Mouse (Mus musculus) limb, embryonic 15.5 days (tissue): ENCODE data around the gene Sh2d5. TPM values are rescaled to one million over a fixed set of nuclear protein-coding genes. Genes with fewer than 3 reads are reported as not detected.
A peak's percentile ranks its signal among the peaks of the same experiment; 100 is the strongest.

Experiments used
- ATAC-seq: fragments of 200-750 bp; cut with Nextera tagmentation; 2 replicates; pipeline ENCODE4 v1.8.0; 2017; ENCODE audit warnings: low read depth, moderate TSS enrichment; ENCODE audit not compliant: insufficient number of reproducible peaks, low FRiP score, low TSS enrichment
- H3K27ac ChIP-seq: fragments of 300-500 bp; sonication (generic); 2 replicates; pipeline ENCODE4 v1.5.1; 2015; ENCODE audit warnings: moderate library complexity, mild to moderate bottlenecking, inconsistent platforms
- H3K27me3 ChIP-seq: fragments of 300-500 bp; sonication (generic); 2 replicates; pipeline ENCODE4 v1.6.1; 2015; ENCODE audit warnings: inconsistent platforms
- H3K36me3 ChIP-seq: fragments of 300-500 bp; sonication (generic); 2 replicates; pipeline ENCODE4 v1.6.1; 2015; ENCODE audit warnings: inconsistent platforms
- H3K4me1 ChIP-seq: fragments of 300-500 bp; sonication (generic); 2 replicates; pipeline ENCODE4 v1.6.1; 2015; ENCODE audit warnings: inconsistent platforms
- H3K4me2 ChIP-seq: fragments of 300-500 bp; sonication (generic); 2 replicates; pipeline ENCODE4 v1.6.1; 2015; ENCODE audit warnings: mild to moderate bottlenecking, inconsistent platforms
- H3K4me3 ChIP-seq: fragments of 300-500 bp; sonication (generic); 2 replicates; pipeline ENCODE4 v1.5.1; 2015; ENCODE audit warnings: mild to moderate bottlenecking, inconsistent platforms
- H3K9ac ChIP-seq: fragments of 300-500 bp; sonication (generic); 2 replicates; pipeline ENCODE4 v1.6.1; 2015; ENCODE audit warnings: inconsistent platforms
- H3K9me3 ChIP-seq: fragments of 300-500 bp; sonication (generic); 2 replicates; pipeline ENCODE4 v1.6.1; 2016; ENCODE audit warnings: inconsistent platforms
- WGBS: fragments of 180-500 bp; shearing (Covaris S2); methylation state at CpG from one replicate; pipeline ENCODE4 v1.1.7; 2015; 5-methylcytosine and 5-hydroxymethylcytosine counted together
- polyA plus RNA-seq: library from polyadenylated mRNA; unstranded; fragments of >200 nt; fragmentation: Nextera tagmentation; extraction: Ambion mirVana; gene quantifications from 2 replicates; pipeline ENCODE4 v1.2.1, GENCODE M21; 2015

Gene Sh2d5
- polyA plus RNA-seq: 0.27 and 0.40 TPM in 2 replicates

- Histone ChIP-seq H3K9me3 (no peaks in the 10 kb centered on the region), H3K36me3 (peaks cover 24% of the 10 kb centered on the region), H3K4me2 (peak within 1 kb of the TSS; percentile 99), H3K9ac (peak within 1 kb of the TSS; percentile 14; the same call in 1 of the 2 replicates), H3K27ac (no peak within 1 kb of the TSS), H3K4me1 (peaks cover 33% of the 10 kb centered on the region), H3K27me3 (peaks cover 48% of the 10 kb centered on the region), H3K4me3 (peak within 1 kb of the TSS; percentile 48)
- WGBS: under 1% methylated on average over 66 of the region's 74 CpGs
- ATAC-seq: peak; percentile 64
Measured at GRCm38 (mm10) chr4:138250088-138250960, at the start of gene Sh2d5, which contains the start of gene Kif17. Gene Sh2d5, plus strand, starts transcription at chr4:138250403. Gene Kif17, plus strand, starts transcription at chr4:138250435.

GRCm38 (mm10) chr4:138200769-138201168 lies 49.4 kb upstream of the Sh2d5 start:
- 77% methylated on average over 3 of the region's 3 CpGs for WGBS
- Histone ChIP-seq H3K27ac (no peak overlapping the region), H3K9ac (no peak overlapping the region), H3K27me3 (no peaks in the 10 kb centered on the region), H3K4me2 (no peak overlapping the region), H3K4me3 (no peak overlapping the region), H3K36me3 (peaks cover 90% of the 10 kb centered on the region), H3K4me1 (no peaks in the 10 kb centered on the region), H3K9me3 (no peaks in the 10 kb centered on the region)
- no peak for ATAC-seq

GRCm38 (mm10) chr4:138201696-138202095 lies 48.5 kb upstream of the Sh2d5 start:
- 41% methylated on average over 9 of the region's 9 CpGs for WGBS
- H3K27ac ChIP-seq: no peak overlapping the region
- ATAC-seq: no peak

GRCm38 (mm10) chr4:138210116-138210515 lies 40.1 kb upstream of the Sh2d5 start:
- no peaks in the 10 kb centered on the region for H3K4me1 ChIP-seq
- H3K4me2 ChIP-seq: no peak overlapping the region
- H3K27me3 ChIP-seq: no peaks in the 10 kb centered on the region
- no peaks in the 10 kb centered on the region for H3K9me3 ChIP-seq
- H3K4me3 ChIP-seq: no peak overlapping the region
- H3K9ac ChIP-seq: no peak overlapping the region
- H3K36me3 ChIP-seq: peaks cover 42% of the 10 kb centered on the region
- no peak for ATAC-seq
- 92% methylated on average over 5 of the region's 5 CpGs for WGBS
- no peak overlapping the region for H3K27ac ChIP-seq

More at GRCm38 (mm10) chr4:138201696-138202095, 48.5 kb upstream of the Sh2d5 start:
- Histone ChIP-seq H3K9ac (no peak overlapping the region), H3K4me2 (no peak overlapping the region), H3K4me3 (no peak overlapping the region), H3K36me3 (peaks cover 88% of the 10 kb centered on the region), H3K27me3 (no peaks in the 10 kb centered on the region), H3K4me1 (no peaks in the 10 kb centered on the region), H3K9me3 (no peaks in the 10 kb centered on the region)

- Histone ChIP-seq H3K9ac (no peak overlapping the region), H3K27me3 (no peaks in the 10 kb centered on the region), H3K4me3 (no peak overlapping the region), H3K27ac (no peak overlapping the region), H3K36me3 (peaks cover 14% of the 10 kb centered on the region), H3K4me2 (no peak overlapping the region), H3K4me1 (peaks cover 17% of the 10 kb centered on the region), H3K9me3 (no peaks in the 10 kb centered on the region)
- 83% methylated on average over 3 of the region's 3 CpGs for WGBS
- ATAC-seq: no peak
Measured at GRCm38 (mm10) chr4:138213861-138214260, 36.3 kb upstream of the Sh2d5 start.

GRCm38 (mm10) chr4:138215671-138216199 lies 34.5 kb upstream of the Sh2d5 start:
- Histone ChIP-seq H3K4me3 (peak overlapping the region; percentile 85), H3K27ac (peak overlapping the region; percentile 99), H3K9me3 (no peaks in the 10 kb centered on the region), H3K4me2 (peak overlapping the region; percentile 55), H3K36me3 (peaks cover 3% of the 10 kb centered on the region; the same call in 1 of the 2 replicates), H3K9ac (peak overlapping the region; percentile 96), H3K27me3 (no peaks in the 10 kb centered on the region), H3K4me1 (peaks cover 25% of the 10 kb centered on the region)
- ATAC-seq: no peak
- 44% methylated on average over 13 of the region's 13 CpGs for WGBS

GRCm38 (mm10) chr4:138216200-138216890 lies 33.9 kb upstream of the Sh2d5 start, which contains the start of gene Hp1bp3:
Gene Hp1bp3, plus strand, starts transcription at chr4:138216296.
- H3K9ac ChIP-seq: peak within 1 kb of the TSS; percentile 98
- peak within 1 kb of the TSS; percentile 99 for H3K27ac ChIP-seq
- peaks cover 3% of the 10 kb centered on the region; the same call in 1 of the 2 replicates for H3K36me3 ChIP-seq
- H3K4me3 ChIP-seq: peak within 1 kb of the TSS; percentile 85
- WGBS: under 1% methylated on average over 68 of the region's 84 CpGs
- no peaks in the 10 kb centered on the region for H3K27me3 ChIP-seq
- H3K9me3 ChIP-seq: no peaks in the 10 kb centered on the region
- peak within 1 kb of the TSS; percentile 58 for H3K4me2 ChIP-seq
- peak; percentile 67 for ATAC-seq
- H3K4me1 ChIP-seq: peaks cover 26% of the 10 kb centered on the region

GRCm38 (mm10) chr4:138216891-138217392 lies 33.3 kb upstream of the Sh2d5 start:
- peak overlapping the region; percentile 85 for H3K4me3 ChIP-seq
- peaks cover 4% of the 10 kb centered on the region for H3K36me3 ChIP-seq
- no peaks in the 10 kb centered on the region for H3K27me3 ChIP-seq
- peak overlapping the region; percentile 99 for H3K27ac ChIP-seq
- under 1% methylated on average over 50 of the region's 68 CpGs for WGBS
- H3K4me1 ChIP-seq: peaks cover 26% of the 10 kb centered on the region
- H3K9me3 ChIP-seq: no peaks in the 10 kb centered on the region
- peak; percentile 97 for ATAC-seq
- peak overlapping the region; percentile 98 for H3K9ac ChIP-seq
- H3K4me2 ChIP-seq: peak overlapping the region; percentile 58

- Histone ChIP-seq H3K4me3 (peak overlapping the region; percentile 85), H3K4me1 (peaks cover 26% of the 10 kb centered on the region), H3K4me2 (peak overlapping the region; percentile 58), H3K27ac (peak overlapping the region; percentile 86), H3K36me3 (peaks cover 9% of the 10 kb centered on the region), H3K9ac (peak overlapping the region; percentile 98), H3K9me3 (no peaks in the 10 kb centered on the region), H3K27me3 (no peaks in the 10 kb centered on the region)
- WGBS: under 1% methylated on average over 35 of the region's 36 CpGs
- no peak for ATAC-seq
Measured at GRCm38 (mm10) chr4:138217441-138217840, 32.8 kb upstream of the Sh2d5 start.

GRCm38 (mm10) chr4:138217951-138218685 lies 32.1 kb upstream of the Sh2d5 start:
- Histone ChIP-seq H3K4me3 (peak overlapping the region; percentile 85), H3K27me3 (no peaks in the 10 kb centered on the region), H3K9me3 (no peaks in the 10 kb centered on the region), H3K27ac (no peak overlapping the region), H3K36me3 (peaks cover 16% of the 10 kb centered on the region), H3K4me2 (peak overlapping the region; percentile 58), H3K4me1 (peaks cover 26% of the 10 kb centered on the region), H3K9ac (peak overlapping the region; percentile 98)
- 75% methylated on average over 11 of the region's 11 CpGs for WGBS
- ATAC-seq: no peak

- ATAC-seq: no peak
- no peaks in the 10 kb centered on the region for H3K9me3 ChIP-seq
- no peak overlapping the region for H3K4me3 ChIP-seq
- H3K4me1 ChIP-seq: peaks cover 26% of the 10 kb centered on the region
- no peak overlapping the region for H3K4me2 ChIP-seq
- WGBS: 89% methylated on average over 5 of the region's 5 CpGs
- no peaks in the 10 kb centered on the region for H3K27me3 ChIP-seq
- peaks cover 28% of the 10 kb centered on the region for H3K36me3 ChIP-seq
- H3K27ac ChIP-seq: no peak overlapping the region
- H3K9ac ChIP-seq: no peak overlapping the region
Measured at GRCm38 (mm10) chr4:138219331-138219730, 30.9 kb upstream of the Sh2d5 start.
